Mouse (Mus musculus): Measurements from ENCODE around the gene Mocs3.
A peak's percentile ranks its signal among the peaks of the same experiment; 100 is the strongest.

DNA sequence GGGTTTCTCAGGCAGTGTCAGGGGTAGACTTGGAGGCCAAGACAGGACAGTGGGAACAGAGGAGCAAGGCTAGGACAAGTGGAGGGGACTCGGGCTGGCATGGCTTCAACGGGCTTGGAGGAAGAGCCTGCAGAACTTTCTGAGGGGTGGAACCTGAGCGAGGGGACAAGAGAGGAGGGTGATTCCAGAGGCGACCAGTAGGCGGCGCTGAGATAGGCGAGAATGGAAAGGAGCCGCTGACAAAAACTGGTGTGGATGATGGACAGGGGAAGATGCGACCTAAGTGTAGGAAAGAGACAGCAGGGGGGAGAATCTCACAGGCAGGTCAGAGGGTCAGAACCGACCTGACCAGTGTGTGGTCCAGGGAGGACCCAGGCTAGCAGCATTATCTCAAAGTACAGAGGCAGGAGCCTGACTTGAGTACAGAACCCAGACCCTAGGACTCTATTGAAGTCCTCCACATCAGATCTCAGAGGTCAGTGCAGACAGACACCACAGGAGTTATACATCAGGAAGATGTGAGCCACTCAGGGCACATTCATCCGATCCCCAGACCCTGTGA lies 44.0 kb downstream of the Mocs3 start:
- peak; percentile 71; the same call in 1 of the 2 replicates for TF ChIP-seq CTCF (IDR thresholded peaks at IDR 0.05; ENCODE audit: control insufficient read depth, insufficient read depth, insufficient replicate concordance, low read depth, low read length)
- no peak for TF ChIP-seq POLR2A (IDR thresholded peaks at IDR 0.05; ENCODE audit: control insufficient read depth, low read depth, low read length)
